Mouse (Mus musculus): ENCODE data around the gene Ppp2r5e. TPM values are rescaled to one million over a fixed set of nuclear protein-coding genes. Genes with fewer than 3 reads are reported as not detected.

The Ppp2r5e gene
- polyA plus RNA-seq, 1 experiment from 2014 or later = 12.6 TPM

- Histone ChIP-seq H3K9me3 (replicated peaks; ENCODE audit: control insufficient read depth, low read length) (no peaks in the 10 kb centered on the region), H3K27me3 (ENCODE audit: control insufficient read depth, insufficient read depth, low read length) (no peaks in the 10 kb centered on the region), H3K4me2 (no peak overlapping the region), H3K4me3 (ENCODE audit: low read depth, low read length) (no peak overlapping the region), H3K4me1 (ENCODE audit: control insufficient read depth, insufficient read depth, low read length) (peaks cover 35% of the 10 kb centered on the region), H3K9ac (ENCODE audit: low read depth, low read length) (no peak overlapping the region), H3K36me3 (ENCODE audit: control insufficient read depth, insufficient read depth, low read length) (no peaks in the 10 kb centered on the region), H3K27ac (ENCODE audit: low read depth, low read length) (no peak overlapping the region)
- ATAC-seq (replicated peaks; ENCODE audit: insufficient number of reproducible peaks, low FRiP score, low TSS enrichment) = no peak
- 79% methylated on average over 3 of the region's 3 CpGs for WGBS (ENCODE audit: insufficient replicate concordance)
Observed at GRCm38 (mm10) chr12:75539228-75539627, 56.8 kb downstream of the Ppp2r5e start.

GRCm38 (mm10) chr12:75537673-75538423 is 58.2 kb downstream of the Ppp2r5e start:
- no peak for ATAC-seq (replicated peaks; ENCODE audit: insufficient number of reproducible peaks, low FRiP score, low TSS enrichment)
- no peaks in the 10 kb centered on the region for H3K9me3 ChIP-seq (replicated peaks; ENCODE audit: control insufficient read depth, low read length)
- no peak overlapping the region for H3K4me2 ChIP-seq
- H3K27me3 ChIP-seq (ENCODE audit: control insufficient read depth, insufficient read depth, low read length) = no peaks in the 10 kb centered on the region
- H3K9ac ChIP-seq (ENCODE audit: low read depth, low read length) = no peak overlapping the region
- peaks cover 32% of the 10 kb centered on the region for H3K4me1 ChIP-seq (ENCODE audit: control insufficient read depth, insufficient read depth, low read length)
- H3K36me3 ChIP-seq (ENCODE audit: control insufficient read depth, insufficient read depth, low read length) = no peaks in the 10 kb centered on the region
- H3K27ac ChIP-seq (ENCODE audit: low read depth, low read length) = no peak overlapping the region; the same call in 1 of the 2 replicates
- H3K4me3 ChIP-seq (ENCODE audit: low read depth, low read length) = no peak overlapping the region
- WGBS (ENCODE audit: insufficient replicate concordance) = 65% methylated on average over 6 of the region's 6 CpGs

- Histone ChIP-seq H3K9ac (ENCODE audit: low read depth, low read length) (no peak overlapping the region), H3K27ac (ENCODE audit: low read depth, low read length) (peak overlapping the region; percentile 29; the same call in 1 of the 2 replicates), H3K4me1 (ENCODE audit: control insufficient read depth, insufficient read depth, low read length) (peaks cover 30% of the 10 kb centered on the region), H3K4me3 (ENCODE audit: low read depth, low read length) (no peak overlapping the region), H3K27me3 (ENCODE audit: control insufficient read depth, insufficient read depth, low read length) (no peaks in the 10 kb centered on the region), H3K4me2 (no peak overlapping the region; the same call in 1 of the 2 replicates), H3K36me3 (ENCODE audit: control insufficient read depth, insufficient read depth, low read length) (no peaks in the 10 kb centered on the region), H3K9me3 (replicated peaks; ENCODE audit: control insufficient read depth, low read length) (no peaks in the 10 kb centered on the region)
- ATAC-seq (replicated peaks; ENCODE audit: insufficient number of reproducible peaks, low FRiP score, low TSS enrichment) = no peak
- 41% methylated on average over 7 of the region's 7 CpGs for WGBS (ENCODE audit: insufficient replicate concordance)
Observed at GRCm38 (mm10) chr12:75537019-75537672, 58.9 kb downstream of the Ppp2r5e start.

GRCm38 (mm10) chr12:75536566-75536965 is 59.5 kb downstream of the Ppp2r5e start:
- H3K4me1 ChIP-seq (ENCODE audit: control insufficient read depth, insufficient read depth, low read length) = peaks cover 25% of the 10 kb centered on the region
- no peak overlapping the region for H3K27ac ChIP-seq (ENCODE audit: low read depth, low read length)
- H3K27me3 ChIP-seq (ENCODE audit: control insufficient read depth, insufficient read depth, low read length) = no peaks in the 10 kb centered on the region
- no peak overlapping the region for H3K4me2 ChIP-seq
- no peaks in the 10 kb centered on the region for H3K9me3 ChIP-seq (replicated peaks; ENCODE audit: control insufficient read depth, low read length)
- ATAC-seq (replicated peaks; ENCODE audit: insufficient number of reproducible peaks, low FRiP score, low TSS enrichment) = no peak
- no peak overlapping the region for H3K4me3 ChIP-seq (ENCODE audit: low read depth, low read length)
- 77% methylated on average over 7 of the region's 7 CpGs for WGBS (ENCODE audit: insufficient replicate concordance)
- H3K9ac ChIP-seq (ENCODE audit: low read depth, low read length) = no peak overlapping the region
- H3K36me3 ChIP-seq (ENCODE audit: control insufficient read depth, insufficient read depth, low read length) = no peaks in the 10 kb centered on the region

- no peak overlapping the region for H3K4me3 ChIP-seq (ENCODE audit: low read depth, low read length)
- H3K9me3 ChIP-seq (replicated peaks; ENCODE audit: control insufficient read depth, low read length) = no peaks in the 10 kb centered on the region
- H3K27ac ChIP-seq (ENCODE audit: low read depth, low read length) = no peak overlapping the region
- no peaks in the 10 kb centered on the region for H3K36me3 ChIP-seq (ENCODE audit: control insufficient read depth, insufficient read depth, low read length)
- H3K27me3 ChIP-seq (ENCODE audit: control insufficient read depth, insufficient read depth, low read length) = no peaks in the 10 kb centered on the region
- no peak for ATAC-seq (replicated peaks; ENCODE audit: insufficient number of reproducible peaks, low FRiP score, low TSS enrichment)
- no peak overlapping the region for H3K9ac ChIP-seq (ENCODE audit: low read depth, low read length)
- H3K4me1 ChIP-seq (ENCODE audit: control insufficient read depth, insufficient read depth, low read length) = peaks cover 31% of the 10 kb centered on the region
- H3K4me2 ChIP-seq = no peak overlapping the region
Observed at GRCm38 (mm10) chr12:75533145-75533544, 62.9 kb downstream of the Ppp2r5e start.

- Histone ChIP-seq H3K36me3 (ENCODE audit: control insufficient read depth, insufficient read depth, low read length) (no peaks in the 10 kb centered on the region), H3K4me3 (ENCODE audit: low read depth, low read length) (no peak overlapping the region), H3K4me2 (no peak overlapping the region), H3K27me3 (ENCODE audit: control insufficient read depth, insufficient read depth, low read length) (no peaks in the 10 kb centered on the region), H3K4me1 (ENCODE audit: control insufficient read depth, insufficient read depth, low read length) (peaks cover 24% of the 10 kb centered on the region), H3K27ac (ENCODE audit: low read depth, low read length) (no peak overlapping the region), H3K9ac (ENCODE audit: low read depth, low read length) (no peak overlapping the region), H3K9me3 (replicated peaks; ENCODE audit: control insufficient read depth, low read length) (no peaks in the 10 kb centered on the region)
- no peak for ATAC-seq (replicated peaks; ENCODE audit: insufficient number of reproducible peaks, low FRiP score, low TSS enrichment)
- WGBS (ENCODE audit: insufficient replicate concordance) = 80% methylated on average over 2 of the region's 2 CpGs
Observed at GRCm38 (mm10) chr12:75531895-75532294, 64.2 kb downstream of the Ppp2r5e start.

GRCm38 (mm10) chr12:75528857-75529808 is 66.9 kb downstream of the Ppp2r5e start:
- H3K4me3 ChIP-seq (ENCODE audit: low read depth, low read length) = no peak overlapping the region
- H3K27me3 ChIP-seq (ENCODE audit: control insufficient read depth, insufficient read depth, low read length) = no peaks in the 10 kb centered on the region
- H3K36me3 ChIP-seq (ENCODE audit: control insufficient read depth, insufficient read depth, low read length) = no peaks in the 10 kb centered on the region
- no peak for ATAC-seq (replicated peaks; ENCODE audit: insufficient number of reproducible peaks, low FRiP score, low TSS enrichment)
- H3K4me1 ChIP-seq (ENCODE audit: control insufficient read depth, insufficient read depth, low read length) = peaks cover 16% of the 10 kb centered on the region
- no peak overlapping the region for H3K9ac ChIP-seq (ENCODE audit: low read depth, low read length)
- H3K27ac ChIP-seq (ENCODE audit: low read depth, low read length) = no peak overlapping the region
- H3K4me2 ChIP-seq = no peak overlapping the region
- 78% methylated on average over 7 of the region's 7 CpGs for WGBS (ENCODE audit: insufficient replicate concordance)
- H3K9me3 ChIP-seq (replicated peaks; ENCODE audit: control insufficient read depth, low read length) = no peaks in the 10 kb centered on the region

- Histone ChIP-seq H3K27ac (ENCODE audit: low read depth, low read length) (no peak overlapping the region), H3K4me1 (ENCODE audit: control insufficient read depth, insufficient read depth, low read length) (peaks cover 18% of the 10 kb centered on the region), H3K27me3 (ENCODE audit: control insufficient read depth, insufficient read depth, low read length) (no peaks in the 10 kb centered on the region), H3K4me2 (no peak overlapping the region), H3K9ac (ENCODE audit: low read depth, low read length) (no peak overlapping the region), H3K36me3 (ENCODE audit: control insufficient read depth, insufficient read depth, low read length) (no peaks in the 10 kb centered on the region), H3K4me3 (ENCODE audit: low read depth, low read length) (no peak overlapping the region), H3K9me3 (replicated peaks; ENCODE audit: control insufficient read depth, low read length) (no peaks in the 10 kb centered on the region)
- 90% methylated on average over 1 of the region's 1 CpGs for WGBS (ENCODE audit: insufficient replicate concordance)
- no peak for ATAC-seq (replicated peaks; ENCODE audit: insufficient number of reproducible peaks, low FRiP score, low TSS enrichment)
Observed at GRCm38 (mm10) chr12:75528300-75528699, 67.7 kb downstream of the Ppp2r5e start.

Measured in heart, embryonic 11.5 days (tissue).